Mouse (Mus musculus) spleen, embryonic (tissue): ENCODE data around the gene Pknox1.
"Not testable (repeated sequence)": the region's sequence is repeated elsewhere in the genome, so short reads cannot be mapped to it uniquely, and the experiment has no call there.

Source experiments
- CTCF ChIA-PET: fragments of 350-600 bp; sonication (Branson Sonifier 250); formaldehyde crosslinking; loops from one replicate; lab custom pipeline; 2022; lab: Charles Lee

Pknox1 gene

GRCm38 (mm10) chr17:31595077-31595476, 30.5 kb downstream of the Pknox1 start:
- CTCF ChIA-PET, result no interaction called here

GRCm38 (mm10) chr17:31597957-31598356, 33.4 kb downstream of the Pknox1 start:
- CTCF ChIA-PET, result no interaction called here

- CTCF ChIA-PET, result no interaction called here
These were observed 34.1 kb downstream of the Pknox1 start for GRCm38 (mm10) chr17:31598593-31598992.

GRCm38 (mm10) chr17:31606424-31606823, 41.9 kb downstream of the Pknox1 start:
- CTCF ChIA-PET, result no interaction called here

- CTCF ChIA-PET, result no interaction called here
These were observed 42.9 kb downstream of the Pknox1 start for GRCm38 (mm10) chr17:31607256-31607951.

- CTCF ChIA-PET, result not testable (repeated sequence)
These were observed 44.6 kb downstream of the Pknox1 start for GRCm38 (mm10) chr17:31609173-31609572.

- CTCF ChIA-PET, result no interaction called here
These were observed 45.4 kb downstream of the Pknox1 start for GRCm38 (mm10) chr17:31609895-31610294.

GRCm38 (mm10) chr17:31613086-31613755, 48.7 kb downstream of the Pknox1 start:
- CTCF ChIA-PET, result no interaction called here

GRCm38 (mm10) chr17:31623101-31623500, 58.6 kb downstream of the Pknox1 start:
- CTCF ChIA-PET, result interaction anchor here (0.7 kb wide), 1 partner anchor 17 kb away, joined by 4 read pairs; no protein-coding TSS in a partner anchor

GRCm38 (mm10) chr17:31627961-31628360, 63.4 kb downstream of the Pknox1 start:
- CTCF ChIA-PET, result interaction anchor here (0.6 kb wide), 1 partner anchor 399 kb away, joined by 3 read pairs; no protein-coding TSS in a partner anchor

GRCm38 (mm10) chr17:31631081-31631800, 66.7 kb downstream of the Pknox1 start:
- CTCF ChIA-PET, result no interaction called here

- CTCF ChIA-PET, result no interaction called here
These were observed 68.5 kb downstream of the Pknox1 start for GRCm38 (mm10) chr17:31633007-31633406.

- CTCF ChIA-PET, result no interaction called here
These were observed 70.4 kb downstream of the Pknox1 start for GRCm38 (mm10) chr17:31634896-31635295.

- CTCF ChIA-PET, result no interaction called here
These were observed 71.2 kb downstream of the Pknox1 start for GRCm38 (mm10) chr17:31635781-31636180.

GRCm38 (mm10) chr17:31636277-31636941, 71.9 kb downstream of the Pknox1 start:
- CTCF ChIA-PET, result no interaction called here

GRCm38 (mm10) chr17:31636942-31637811, 72.6 kb downstream of the Pknox1 start, which contains the start of gene Cbs:
Gene Cbs, minus strand, starts transcription at chr17:31637238.
- CTCF ChIA-PET, result no interaction called here

GRCm38 (mm10) chr17:31637866-31638570, 73.5 kb downstream of the Pknox1 start:
- CTCF ChIA-PET, result no interaction called here

- CTCF ChIA-PET, result no interaction called here
These were observed 75.1 kb downstream of the Pknox1 start for GRCm38 (mm10) chr17:31639651-31640050.

GRCm38 (mm10) chr17:31642331-31642730, 77.8 kb downstream of the Pknox1 start:
- CTCF ChIA-PET, result no interaction called here

- CTCF ChIA-PET, result no interaction called here
These were observed 78.4 kb downstream of the Pknox1 start for GRCm38 (mm10) chr17:31642913-31643312.
